ENCODE assay signal across 17 mouse cellular contexts in genomic region chr11:84044988-84045387, GRCm38 (mm10). TPM values are rescaled to one million over a fixed set of nuclear protein-coding genes. Genes with fewer than 3 reads are reported as not detected.
"Had no signal": no experiment of that assay in that cellular context is flagged by ENCODE, and none has a peak within 500 bp of the region (broad histone marks: within the 10 kb centered on the region; RNA-seq: fewer than 3 reads in every experiment).

No protein-coding gene starts in this region.

- H3K4me3 ChIP-seq: kidney, embryonic 15.5 days; liver, embryonic 13.5 days; midbrain, embryonic 12.5 days; stomach, embryonic 15.5 days had no signal

- H3K4me2 ChIP-seq: kidney, embryonic 15.5 days; liver, embryonic 13.5 days; midbrain, embryonic 12.5 days; stomach, embryonic 15.5 days had no signal

- ATAC-seq: midbrain, embryonic 16.5 days had no signal

- H3K9me3 ChIP-seq: kidney, embryonic 15.5 days; liver, embryonic 13.5 days; midbrain, embryonic 12.5 days; stomach, embryonic 15.5 days had no signal

- H3K27me3 ChIP-seq: kidney, embryonic 15.5 days; liver, embryonic 13.5 days; stomach, embryonic 15.5 days had no signal

- H3K4me1 ChIP-seq: kidney, embryonic 15.5 days had no signal

- H3K9ac ChIP-seq: kidney, embryonic 15.5 days; liver, embryonic 13.5 days; midbrain, embryonic 12.5 days; stomach, embryonic 15.5 days had no signal

- H3K27ac ChIP-seq: kidney, embryonic 15.5 days; liver, embryonic 13.5 days; midbrain, embryonic 12.5 days; stomach, embryonic 15.5 days had no signal

- DNase-seq: kidney, adult 11 months; kidney, adult 8-10 months; kidney, postnatal 10 days; kidney, postnatal 36 days; liver, embryonic 13.5 days; lung, adult 2 months; lung, postnatal 14 days; lung, postnatal 4 days; right cerebral cortex, postnatal 25 days; spleen, adult 18-20 months; thymus, postnatal 25 days had no signal

RNA-seq across cellular contexts. Expression of gene Dusp14, which starts 24.1 kb away (rescaled TPM):
- total RNA-seq: megakaryocyte progenitor cell, adult 5-6 weeks; megakaryocyte-erythroid progenitor cell, adult 5-6 weeks had no signal
